Mouse (Mus musculus): Measurements from ENCODE around the gene Prss44.

GRCm38 (mm10) chr9:110836112-110836511 is 22.3 kb downstream of the Prss44 start:
- TF ChIP-seq CTCF (IDR thresholded peaks at IDR 0.05; ENCODE audit: low read depth), result no peak
- TF ChIP-seq EP300 (IDR thresholded peaks at IDR 0.05; ENCODE audit: low read depth), result no peak

Measured in heart, postnatal 0 days (tissue).